Mouse (Mus musculus): ENCODE measurements around the gene Gpank1.

- no peak for TF ChIP-seq CTCF (IDR thresholded peaks at IDR 0.05; ENCODE audit: low read depth)
- TF ChIP-seq EP300 (IDR thresholded peaks at IDR 0.05; ENCODE audit: low read depth), result 0 out of 2 replicates have a peak, but pooled peaks have one; percentile 10
Measured at GRCm38 (mm10) chr17:35164568-35165450, 43.6 kb downstream of the Gpank1 start, which contains the start of gene Prrc2a.
